Comparison of ENCODE assay signal across 8 mouse cellular contexts in the genomic region with DNA sequence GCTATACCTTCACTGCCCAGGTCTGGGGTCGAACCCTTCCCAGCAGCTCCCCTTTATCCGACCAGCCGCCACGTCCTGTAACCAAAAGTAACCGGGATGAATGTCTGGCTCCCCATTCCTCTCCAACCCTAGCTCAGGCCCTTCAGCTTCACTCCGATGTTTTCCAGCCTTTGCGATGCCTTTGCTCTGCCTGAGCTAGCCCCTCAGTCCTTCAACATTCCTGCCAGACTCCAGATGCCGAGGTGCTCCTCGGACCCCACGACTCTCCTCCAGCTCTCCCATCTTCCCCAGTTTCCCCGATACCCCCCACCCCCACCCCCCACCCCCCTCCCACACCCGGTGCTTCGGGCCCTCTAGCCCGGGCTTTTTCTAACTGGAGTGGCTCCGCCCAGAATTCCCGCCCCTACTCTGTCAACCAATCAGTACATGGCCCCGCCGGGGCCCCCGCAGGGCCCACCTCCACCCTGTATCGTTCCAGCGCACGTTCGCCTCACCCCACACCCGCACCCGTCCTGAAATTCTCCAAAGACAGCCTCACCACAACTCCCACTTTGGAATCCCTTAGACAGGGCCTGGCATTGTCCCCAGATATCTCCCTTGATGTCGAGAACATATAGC. TPM values are rescaled to one million over a fixed set of nuclear protein-coding genes. Genes with fewer than 3 reads are reported as not detected.
DNase-seq lines count a peak whose midpoint lies in the region; ATAC-seq and TF ChIP-seq lines count a peak whose summit lies in the region.

No protein-coding gene starts in this region.

- H3K9ac ChIP-seq in kidney, embryonic 14.5 days (ENCODE audit: low read depth, low read length) = peak overlapping the region; percentile 79
- H3K9ac ChIP-seq in liver, postnatal 0 days (replicated peaks) = peak overlapping the region; percentile 59

- peak; percentile 74 for ATAC-seq in kidney, embryonic 14.5 days (ENCODE audit: low FRiP score, low TSS enrichment)
- ATAC-seq in liver, postnatal 0 days = peak; percentile 66

- no peaks in the 10 kb centered on the region for H3K27me3 ChIP-seq in kidney, embryonic 14.5 days (ENCODE audit: control insufficient read depth, insufficient read depth, low read length)
- no peaks in the 10 kb centered on the region for H3K27me3 ChIP-seq in embryonic facial prominence, embryonic 10.5 days (replicated peaks; ENCODE audit: low read depth, poor library complexity, severe bottlenecking)
- H3K27me3 ChIP-seq in liver, postnatal 0 days (ENCODE audit: insufficient read depth, low read length) = no peaks in the 10 kb centered on the region

- peaks cover 11% of the 10 kb centered on the region for H3K9me3 ChIP-seq in kidney, embryonic 14.5 days (ENCODE audit: control insufficient read depth, low read length)
- peaks cover 30% of the 10 kb centered on the region for H3K9me3 ChIP-seq in embryonic facial prominence, embryonic 10.5 days
- no peaks in the 10 kb centered on the region for H3K9me3 ChIP-seq in liver, postnatal 0 days (ENCODE audit: low read length)

- H3K36me3 ChIP-seq in kidney, embryonic 14.5 days (ENCODE audit: control insufficient read depth, insufficient read depth, low read length) = peaks cover 8% of the 10 kb centered on the region; the same call in 1 of the 2 replicates
- peaks cover 11% of the 10 kb centered on the region; the same call in 1 of the 2 replicates for H3K36me3 ChIP-seq in embryonic facial prominence, embryonic 10.5 days (replicated peaks)
- no peaks in the 10 kb centered on the region for H3K36me3 ChIP-seq in liver, postnatal 0 days (replicated peaks; ENCODE audit: insufficient read depth, low read length)

- H3K27ac ChIP-seq in kidney, embryonic 14.5 days (ENCODE audit: low read depth, low read length) = peak overlapping the region; percentile 89
- H3K27ac ChIP-seq in embryonic facial prominence, embryonic 10.5 days (replicated peaks) = peak overlapping the region; percentile 89
- H3K27ac ChIP-seq in liver, postnatal 0 days (ENCODE audit: low read depth) = peak overlapping the region; percentile 69

- no peak for TF ChIP-seq EP300 in liver, postnatal 0 days (IDR thresholded peaks at IDR 0.05; ENCODE audit: low read depth)

- no peak for DNase-seq in kidney, adult 18-20 months
- peak; percentile 83 for DNase-seq in embryonic facial prominence, embryonic 10.5 days (ENCODE audit: low spot score)
- peak; percentile 47 to 48 for DNase-seq in heart, postnatal 10 days
- peak; percentile 71 for DNase-seq in liver, postnatal 0 days
- peak; percentile 25 for DNase-seq in thymus, postnatal 14 days
- no peak for DNase-seq in frontal cortex, postnatal 25 days (ENCODE audit: low spot score in 2 of 2)
- no peak for DNase-seq in right cerebral cortex, postnatal 25 days

- H3K4me2 ChIP-seq in kidney, embryonic 14.5 days (replicated peaks; ENCODE audit: low read depth, low read length) = peak overlapping the region; percentile 61
- H3K4me2 ChIP-seq in liver, postnatal 0 days (ENCODE audit: low read depth, low read length) = peak overlapping the region; percentile 59

- no peak for TF ChIP-seq CTCF in liver, postnatal 0 days (IDR thresholded peaks at IDR 0.05; ENCODE audit: low read depth)

- WGBS in kidney, embryonic 14.5 days = 46% methylated on average over 26 of the region's 26 CpGs
- WGBS in embryonic facial prominence, embryonic 10.5 days = 42% methylated on average over 26 of the region's 26 CpGs
- 34% methylated on average over 25 of the region's 26 CpGs for WGBS in liver, postnatal 0 days (ENCODE audit: insufficient replicate concordance)

- peak overlapping the region; percentile 53 for H3K4me3 ChIP-seq in kidney, embryonic 14.5 days (ENCODE audit: low read length)
- peak overlapping the region; percentile 60 for H3K4me3 ChIP-seq in embryonic facial prominence, embryonic 10.5 days
- H3K4me3 ChIP-seq in liver, postnatal 0 days (ENCODE audit: low read depth, low read length) = peak overlapping the region; percentile 46

- intact Hi-C loops in heart, postnatal 10 days (cut with DNase I) = loop anchor here (2.0 kb wide), 2 partner anchors 25 to 39 kb away; no protein-coding TSS in a partner anchor

- peaks cover 31% of the 10 kb centered on the region for H3K4me1 ChIP-seq in kidney, embryonic 14.5 days (ENCODE audit: control insufficient read depth, insufficient read depth, low read length)
- peaks cover 75% of the 10 kb centered on the region for H3K4me1 ChIP-seq in embryonic facial prominence, embryonic 10.5 days
- peaks cover 5% of the 10 kb centered on the region; the same call in 1 of the 2 replicates for H3K4me1 ChIP-seq in liver, postnatal 0 days (ENCODE audit: insufficient read depth)

RNA-seq across cellular contexts. Expression of gene Mrpl23, which starts 45.4 kb away (rescaled TPM):
- polyA plus RNA-seq in kidney, embryonic 14.5 days (2014; fragmentation: Nextera tagmentation; extraction: Ambion mirVana) = 30.3 and 33.4 TPM in 2 replicates
- 18.1 and 22.4 TPM in 2 replicates for polyA plus RNA-seq in embryonic facial prominence, embryonic 10.5 days (2016; fragmentation: Nextera tagmentation; extraction: Ambion mirVana)
- total RNA-seq in heart, postnatal 10 days (2021) = 10 to 100 TPM in 1 of 2 experiments, 1 to 10 TPM in 1; 4.1 to 19.3 TPM
- polyA plus RNA-seq in liver, postnatal 0 days (2015; fragmentation: Nextera tagmentation; extraction: Ambion mirVana) = 18.7 and 19.3 TPM in 2 replicates

Comparison
In these comparisons a context has a peak if more than half of its experiments do, and no peak if none do; other contexts are left out.
1. DNase-seq: peak in embryonic facial prominence, embryonic 10.5 days (single experiment), heart, postnatal 10 days (2 of 2), liver, postnatal 0 days (single experiment) and thymus, postnatal 14 days (single experiment); none in kidney, adult 18-20 months (single experiment), frontal cortex, postnatal 25 days (0 of 2) and right cerebral cortex, postnatal 25 days (single experiment).
2. Peak in every context shown above with its lines, with median percentiles within 50 percentile points of each other: H3K27ac ChIP-seq and H3K4me3 ChIP-seq.